Mouse (Mus musculus) ES-CJ7 (cell line): ENCODE results near the gene Gm28510.
"Not testable (repeated sequence)": the region's sequence is repeated elsewhere in the genome, so short reads cannot be mapped to it uniquely, and the experiment has no call there.

ENCODE experiments used
- DNase-seq: peaks from one replicate; pipeline ENCODE4 v3.0.0; 2011; ENCODE audit warnings: low read depth, low spot score

Gene Gm28510

GRCm38 (mm10) chrY:10412437-10412836 is at the start of gene Gm28510:
TSS of gene Gm28510 (plus strand) at chrY:10412737.
- DNase-seq: not testable (repeated sequence)
